Mouse (Mus musculus): ENCODE data around the gene Slc35e2. TPM values are rescaled to one million over a fixed set of nuclear protein-coding genes. Genes with fewer than 3 reads are reported as not detected.

The Slc35e2 gene
- polyA plus RNA-seq, 1 experiment, result 20.2 TPM

- H3K9ac ChIP-seq (ENCODE audit: low read depth, poor library complexity, severe bottlenecking), result no peak overlapping the region
- no peaks in the 10 kb centered on the region for H3K4me1 ChIP-seq (ENCODE audit: control insufficient read depth, insufficient read depth, low read length)
- no peaks in the 10 kb centered on the region for H3K27me3 ChIP-seq (ENCODE audit: control insufficient read depth, insufficient read depth, low read length, poor library complexity, severe bottlenecking)
- H3K9me3 ChIP-seq (replicated peaks; ENCODE audit: control insufficient read depth, insufficient read depth, low read length, poor library complexity, severe bottlenecking), result no peaks in the 10 kb centered on the region
- H3K36me3 ChIP-seq (ENCODE audit: control insufficient read depth, insufficient read depth, low read length, poor library complexity, severe bottlenecking), result peaks cover 6% of the 10 kb centered on the region
- no peak overlapping the region for H3K4me3 ChIP-seq (ENCODE audit: low read depth, low read length)
- no peak overlapping the region for H3K27ac ChIP-seq (ENCODE audit: insufficient read depth, low read length)
- TF ChIP-seq CTCF (IDR thresholded peaks at IDR 0.05; ENCODE audit: low read depth, low read length) (no peak), EP300 (IDR thresholded peaks at IDR 0.05; ENCODE audit: insufficient read depth, low read depth, low read length) (no peak), POLR2A (IDR thresholded peaks at IDR 0.05; ENCODE audit: insufficient read depth, low read length) (no peak)
Measured at GRCm38 (mm10) chr4:155605132-155605531, 3.9 kb downstream of the Slc35e2 start.

DNA sequence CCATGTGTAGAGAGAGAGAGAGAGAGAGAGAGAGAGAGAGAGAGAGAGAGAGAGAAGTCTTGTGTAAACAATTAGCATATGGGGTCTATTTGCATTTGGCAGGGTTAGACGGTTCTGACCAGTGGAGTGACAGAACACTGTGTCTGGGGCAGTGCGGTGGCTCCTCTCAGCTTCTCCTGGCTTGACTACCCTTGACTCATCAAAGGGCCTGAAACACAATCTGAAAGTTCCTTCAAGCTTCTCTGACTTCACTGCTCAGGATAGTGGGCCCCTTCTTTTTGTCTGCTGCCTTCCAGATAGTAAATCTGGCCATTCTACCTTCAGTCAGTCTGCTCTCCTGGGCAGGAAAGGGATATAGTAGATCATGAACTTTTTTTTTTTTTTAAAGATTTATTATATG, 5.6 kb downstream of the Slc35e2 start:
- H3K36me3 ChIP-seq (ENCODE audit: control insufficient read depth, insufficient read depth, low read length, poor library complexity, severe bottlenecking), result peaks cover 14% of the 10 kb centered on the region
- H3K9ac ChIP-seq (ENCODE audit: low read depth, poor library complexity, severe bottlenecking), result no peak overlapping the region
- no peak for TF ChIP-seq POLR2A (IDR thresholded peaks at IDR 0.05; ENCODE audit: insufficient read depth, low read length)
- TF ChIP-seq CTCF (IDR thresholded peaks at IDR 0.05; ENCODE audit: low read depth, low read length), result no peak
- TF ChIP-seq EP300 (IDR thresholded peaks at IDR 0.05; ENCODE audit: insufficient read depth, low read depth, low read length), result no peak
- H3K9me3 ChIP-seq (replicated peaks; ENCODE audit: control insufficient read depth, insufficient read depth, low read length, poor library complexity, severe bottlenecking), result no peaks in the 10 kb centered on the region
- no peak overlapping the region for H3K27ac ChIP-seq (ENCODE audit: insufficient read depth, low read length)
- H3K4me3 ChIP-seq (ENCODE audit: low read depth, low read length), result no peak overlapping the region
- no peaks in the 10 kb centered on the region for H3K4me1 ChIP-seq (ENCODE audit: control insufficient read depth, insufficient read depth, low read length)
- no peaks in the 10 kb centered on the region for H3K27me3 ChIP-seq (ENCODE audit: control insufficient read depth, insufficient read depth, low read length, poor library complexity, severe bottlenecking)

- Histone ChIP-seq H3K4me3 (ENCODE audit: low read depth, low read length) (no peak overlapping the region), H3K9me3 (replicated peaks; ENCODE audit: control insufficient read depth, insufficient read depth, low read length, poor library complexity, severe bottlenecking) (no peaks in the 10 kb centered on the region)
- TF ChIP-seq CTCF (IDR thresholded peaks at IDR 0.05; ENCODE audit: low read depth, low read length) (no peak), EP300 (IDR thresholded peaks at IDR 0.05; ENCODE audit: insufficient read depth, low read depth, low read length) (no peak)
Measured at GRCm38 (mm10) chr4:155611860-155612259, 10.6 kb downstream of the Slc35e2 start.

GRCm38 (mm10) chr4:155613264-155613663, 12.0 kb downstream of the Slc35e2 start:
- Histone ChIP-seq H3K4me3 (ENCODE audit: low read depth, low read length) (no peak overlapping the region), H3K9me3 (replicated peaks; ENCODE audit: control insufficient read depth, insufficient read depth, low read length, poor library complexity, severe bottlenecking) (no peaks in the 10 kb centered on the region), H3K4me1 (ENCODE audit: control insufficient read depth, insufficient read depth, low read length) (no peaks in the 10 kb centered on the region), H3K9ac (ENCODE audit: low read depth, poor library complexity, severe bottlenecking) (no peak overlapping the region), H3K27ac (ENCODE audit: insufficient read depth, low read length) (no peak overlapping the region), H3K27me3 (ENCODE audit: control insufficient read depth, insufficient read depth, low read length, poor library complexity, severe bottlenecking) (no peaks in the 10 kb centered on the region), H3K36me3 (ENCODE audit: control insufficient read depth, insufficient read depth, low read length, poor library complexity, severe bottlenecking) (peaks cover 38% of the 10 kb centered on the region)
- TF ChIP-seq EP300 (IDR thresholded peaks at IDR 0.05; ENCODE audit: insufficient read depth, low read depth, low read length), result no peak
- TF ChIP-seq POLR2A (IDR thresholded peaks at IDR 0.05; ENCODE audit: insufficient read depth, low read length), result no peak
- no peak for TF ChIP-seq CTCF (IDR thresholded peaks at IDR 0.05; ENCODE audit: low read depth, low read length)

More at GRCm38 (mm10) chr4:155611860-155612259, 10.6 kb downstream of the Slc35e2 start:
- Histone ChIP-seq H3K27me3 (ENCODE audit: control insufficient read depth, insufficient read depth, low read length, poor library complexity, severe bottlenecking) (no peaks in the 10 kb centered on the region), H3K4me1 (ENCODE audit: control insufficient read depth, insufficient read depth, low read length) (no peaks in the 10 kb centered on the region), H3K9ac (ENCODE audit: low read depth, poor library complexity, severe bottlenecking) (no peak overlapping the region), H3K36me3 (ENCODE audit: control insufficient read depth, insufficient read depth, low read length, poor library complexity, severe bottlenecking) (peaks cover 31% of the 10 kb centered on the region), H3K27ac (ENCODE audit: insufficient read depth, low read length) (no peak overlapping the region)

GRCm38 (mm10) chr4:155618321-155618720, 17.1 kb downstream of the Slc35e2 start:
- no peaks in the 10 kb centered on the region for H3K4me1 ChIP-seq (ENCODE audit: control insufficient read depth, insufficient read depth, low read length)
- H3K9me3 ChIP-seq (replicated peaks; ENCODE audit: control insufficient read depth, insufficient read depth, low read length, poor library complexity, severe bottlenecking), result no peaks in the 10 kb centered on the region
- H3K36me3 ChIP-seq (ENCODE audit: control insufficient read depth, insufficient read depth, low read length, poor library complexity, severe bottlenecking), result peaks cover 40% of the 10 kb centered on the region
- no peak overlapping the region for H3K27ac ChIP-seq (ENCODE audit: insufficient read depth, low read length)
- H3K27me3 ChIP-seq (ENCODE audit: control insufficient read depth, insufficient read depth, low read length, poor library complexity, severe bottlenecking), result no peaks in the 10 kb centered on the region
- H3K4me3 ChIP-seq (ENCODE audit: low read depth, low read length), result no peak overlapping the region
- TF ChIP-seq EP300 (IDR thresholded peaks at IDR 0.05; ENCODE audit: insufficient read depth, low read depth, low read length) (no peak), POLR2A (IDR thresholded peaks at IDR 0.05; ENCODE audit: insufficient read depth, low read length) (no peak)
- H3K9ac ChIP-seq (ENCODE audit: low read depth, poor library complexity, severe bottlenecking), result no peak overlapping the region

DNA sequence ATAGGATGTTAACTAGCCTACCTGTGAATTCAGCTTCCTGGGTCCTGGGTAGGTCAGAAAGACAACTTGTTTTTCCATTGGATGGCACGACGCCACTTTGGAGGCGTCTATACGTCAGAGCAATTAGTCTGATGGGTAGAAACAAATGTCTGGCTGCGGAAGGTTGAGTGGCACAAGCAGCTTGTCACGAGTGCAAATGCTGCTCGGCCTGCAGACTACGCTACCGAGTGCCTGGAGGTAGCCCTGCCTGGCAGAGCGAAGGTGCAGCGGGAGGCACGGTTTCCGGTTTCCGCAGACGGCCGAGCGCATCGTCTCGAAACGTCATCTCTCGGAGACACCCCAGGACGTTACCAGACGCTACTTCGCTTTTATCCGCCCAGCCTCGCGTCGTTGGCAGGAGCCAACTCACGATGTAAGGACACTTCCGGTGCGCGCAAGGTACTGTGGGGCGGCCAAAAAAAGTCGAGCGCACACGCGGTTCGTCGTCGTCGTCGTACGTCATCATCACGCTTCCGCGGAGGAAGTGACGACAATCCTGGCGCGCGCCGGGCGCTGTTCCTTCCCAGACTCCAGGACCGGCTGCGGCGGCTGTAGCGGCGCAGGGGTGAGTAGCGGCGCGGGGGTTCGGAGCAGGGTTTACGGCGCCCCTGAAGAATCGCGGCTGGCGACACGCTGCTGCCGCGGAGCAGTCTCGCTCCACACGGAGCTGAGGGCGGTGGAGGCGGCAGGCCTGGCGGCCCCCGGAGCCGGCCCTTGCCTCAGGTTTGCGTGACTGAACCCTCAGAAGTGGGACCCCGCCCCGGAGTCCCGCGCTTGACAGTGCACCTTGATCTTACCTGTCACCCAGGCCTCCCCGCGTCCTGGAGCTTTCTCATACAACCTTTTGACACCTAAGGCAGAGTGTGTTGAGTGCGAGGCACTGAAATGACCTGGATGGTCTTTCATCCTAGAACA, 23.4 kb downstream of the Slc35e2 start, which contains the start of gene Cdk11b:
TSS of gene Cdk11b (plus strand) at position 517 of the 954 bp plus-strand sequence.
- no peaks in the 10 kb centered on the region for H3K9me3 ChIP-seq (replicated peaks; ENCODE audit: control insufficient read depth, insufficient read depth, low read length, poor library complexity, severe bottlenecking)
- peak within 1 kb of the TSS; percentile 25 for H3K27ac ChIP-seq (ENCODE audit: insufficient read depth, low read length)
- H3K36me3 ChIP-seq (ENCODE audit: control insufficient read depth, insufficient read depth, low read length, poor library complexity, severe bottlenecking), result peaks cover 30% of the 10 kb centered on the region
- peak; percentile 93 for TF ChIP-seq POLR2A (IDR thresholded peaks at IDR 0.05; ENCODE audit: insufficient read depth, low read length)
- TF ChIP-seq CTCF (IDR thresholded peaks at IDR 0.05; ENCODE audit: low read depth, low read length), result no peak
- TF ChIP-seq EP300 (IDR thresholded peaks at IDR 0.05; ENCODE audit: insufficient read depth, low read depth, low read length), result 0 out of 2 replicates have a peak, but pooled peaks have one; percentile 43
- peak within 1 kb of the TSS; percentile 93 for H3K4me3 ChIP-seq (ENCODE audit: low read depth, low read length)
- no peaks in the 10 kb centered on the region for H3K27me3 ChIP-seq (ENCODE audit: control insufficient read depth, insufficient read depth, low read length, poor library complexity, severe bottlenecking)
- H3K9ac ChIP-seq (ENCODE audit: low read depth, poor library complexity, severe bottlenecking), result peak within 1 kb of the TSS; percentile 47
- H3K4me1 ChIP-seq (ENCODE audit: control insufficient read depth, insufficient read depth, low read length), result no peaks in the 10 kb centered on the region
